Mouse (Mus musculus) lung, adult 2 months (tissue): ENCODE results near the gene Shq1. TPM values are rescaled to one million over a fixed set of nuclear protein-coding genes. Genes with fewer than 3 reads are reported as not detected.

Source experiments
- DNase-seq: peaks from one replicate; pipeline ENCODE4 v3.0.0; 2022
- H3K4me1 ChIP-seq: fragments of 200-500 bp; 2 replicates; pipeline ENCODE4 v1.6.1; 2011; ENCODE audit warnings: low read length; ENCODE audit not compliant: control insufficient read depth, insufficient read depth
- H3K4me3 ChIP-seq: fragments of 200-500 bp; replicated peaks from 2 replicates; pipeline ENCODE3; 2011; ENCODE audit warnings: low read depth, mild to moderate bottlenecking, control low read depth, low read length; ENCODE audit errors: extremely low read depth
- CTCF ChIP-seq: fragments of 200-500 bp; IDR thresholded peaks from 2 replicates; pipeline ENCODE4 v1.5.1; 2011; ENCODE audit warnings: mild to moderate bottlenecking, low read length, control low read depth; ENCODE audit not compliant: insufficient read depth
- POLR2A ChIP-seq: fragments of 200-500 bp; IDR thresholded peaks from 2 replicates; pipeline ENCODE4 v1.6.1; 2011; ENCODE audit warnings: low read depth, mild to moderate bottlenecking, control low read depth, low read length, borderline replicate concordance; ENCODE audit errors: extremely low read depth
- WGBS: fragments of 180-500 bp; shearing (Covaris S2); methylation state at CpG from one replicate; pipeline ENCODE4 v1.1.7; 2018; 5-methylcytosine and 5-hydroxymethylcytosine counted together
- polyA plus RNA-seq: library from polyadenylated mRNA; depleted of rRNA; stranded (reverse); fragments of >200 nt; gene quantifications from 2 replicates; pipeline ENCODE4 v1.2.3, GENCODE M21; 2012

Shq1 gene
- polyA plus RNA-seq, 1 experiment: 3.0 TPM

GRCm38 (mm10) chr6:100644631-100645030, 26.3 kb downstream of the Shq1 start:
- Histone ChIP-seq H3K4me1 (no peaks in the 10 kb centered on the region), H3K4me3 (no peak overlapping the region)
- WGBS: 83% methylated on average over 15 of the region's 15 CpGs
- no peak for DNase-seq
- TF ChIP-seq CTCF: no peak
- TF ChIP-seq POLR2A: no peak

GRCm38 (mm10) chr6:100642786-100643185, 28.2 kb downstream of the Shq1 start:
- Histone ChIP-seq H3K4me1 (no peaks in the 10 kb centered on the region), H3K4me3 (no peak overlapping the region)
- no peak for DNase-seq
- 74% methylated on average over 2 of the region's 2 CpGs for WGBS
- TF ChIP-seq POLR2A: no peak

GRCm38 (mm10) chr6:100640591-100640990, 30.4 kb downstream of the Shq1 start:
- no peak for DNase-seq
- TF ChIP-seq CTCF: no peak
- no peak for TF ChIP-seq POLR2A
- no peaks in the 10 kb centered on the region for H3K4me1 ChIP-seq
- no peak overlapping the region for H3K4me3 ChIP-seq
- WGBS: 97% methylated on average over 1 of the region's 1 CpGs

- TF ChIP-seq CTCF (no peak), POLR2A (no peak)
Measured at GRCm38 (mm10) chr6:100629086-100629485, 41.9 kb downstream of the Shq1 start.

GRCm38 (mm10) chr6:100628223-100628622, 42.7 kb downstream of the Shq1 start:
- WGBS: 67% methylated on average over 3 of the region's 3 CpGs

More at GRCm38 (mm10) chr6:100629086-100629485, 41.9 kb downstream of the Shq1 start:
- no peak for DNase-seq
- Histone ChIP-seq H3K4me1 (no peaks in the 10 kb centered on the region), H3K4me3 (no peak overlapping the region)
- 72% methylated on average over 6 of the region's 6 CpGs for WGBS

GRCm38 (mm10) chr6:100623922-100624321, 47.0 kb downstream of the Shq1 start:
- no peak for TF ChIP-seq CTCF
- TF ChIP-seq POLR2A: no peak
- DNase-seq: no peak
- 94% methylated on average over 2 of the region's 2 CpGs for WGBS
- no peaks in the 10 kb centered on the region for H3K4me1 ChIP-seq
- no peak overlapping the region for H3K4me3 ChIP-seq

More at GRCm38 (mm10) chr6:100628223-100628622, 42.7 kb downstream of the Shq1 start:
- DNase-seq: no peak
- H3K4me1 ChIP-seq: no peaks in the 10 kb centered on the region
- TF ChIP-seq CTCF (no peak), POLR2A (no peak)
- no peak overlapping the region for H3K4me3 ChIP-seq

- no peak for DNase-seq
- Histone ChIP-seq H3K4me3 (no peak overlapping the region), H3K4me1 (no peaks in the 10 kb centered on the region)
- no peak for TF ChIP-seq POLR2A
- no peak for TF ChIP-seq CTCF
- WGBS: 35% methylated on average over 2 of the region's 2 CpGs
Measured at GRCm38 (mm10) chr6:100622861-100623507, 48.0 kb downstream of the Shq1 start.

GRCm38 (mm10) chr6:100620411-100620810, 50.5 kb downstream of the Shq1 start:
- Histone ChIP-seq H3K4me1 (no peaks in the 10 kb centered on the region), H3K4me3 (no peak overlapping the region)
- WGBS: 85% methylated on average over 3 of the region's 3 CpGs
- TF ChIP-seq CTCF: no peak
- no peak for DNase-seq

- no peak for TF ChIP-seq POLR2A
- no peak for TF ChIP-seq CTCF
- no peak for DNase-seq
- WGBS: 93% methylated on average over 7 of the region's 7 CpGs
- H3K4me3 ChIP-seq: no peak overlapping the region
- no peaks in the 10 kb centered on the region for H3K4me1 ChIP-seq
Measured at GRCm38 (mm10) chr6:100619309-100619708, 51.6 kb downstream of the Shq1 start.

- no peak overlapping the region for H3K4me3 ChIP-seq
- H3K4me1 ChIP-seq: no peaks in the 10 kb centered on the region
- 80% methylated on average over 4 of the region's 4 CpGs for WGBS
- TF ChIP-seq POLR2A: no peak
- TF ChIP-seq CTCF: no peak
- no peak for DNase-seq
Measured at GRCm38 (mm10) chr6:100616133-100616532, 54.8 kb downstream of the Shq1 start.
